Mouse (Mus musculus) kidney, embryonic 14.5 days (tissue): ENCODE data around the gene Apbb2. TPM values are rescaled to one million over a fixed set of nuclear protein-coding genes. Genes with fewer than 3 reads are reported as not detected.

ENCODE experiments used
- ATAC-seq: fragments of 200-750 bp; cut with Nextera tagmentation; 2 replicates; pipeline ENCODE4 v1.8.0; 2017; ENCODE audit warnings: moderate number of reproducible peaks, mild to moderate bottlenecking, moderate TSS enrichment, moderate library complexity; ENCODE audit not compliant: low FRiP score, low TSS enrichment
- H3K27ac ChIP-seq: fragments of 300-500 bp; sonication (generic); 2 replicates; pipeline ENCODE4 v1.5.1; 2014; ENCODE audit warnings: low read depth, mild to moderate bottlenecking, low read length, moderate library complexity, mixed read lengths
- H3K27me3 ChIP-seq: fragments of 300-500 bp; sonication (generic); 2 replicates; pipeline ENCODE4 v1.6.1; 2014; ENCODE audit warnings: mild to moderate bottlenecking, low read length; ENCODE audit not compliant: control insufficient read depth, insufficient read depth
- H3K36me3 ChIP-seq: fragments of 300-500 bp; sonication (generic); 2 replicates; pipeline ENCODE4 v1.6.1; 2014; ENCODE audit warnings: low read length, mixed read lengths; ENCODE audit not compliant: control insufficient read depth, insufficient read depth
- H3K4me1 ChIP-seq: fragments of 300-500 bp; sonication (generic); 2 replicates; pipeline ENCODE4 v1.6.1; 2014; ENCODE audit warnings: low read length, mixed read lengths; ENCODE audit not compliant: control insufficient read depth, insufficient read depth
- H3K4me2 ChIP-seq: fragments of 300-500 bp; sonication (generic); replicated peaks from 2 replicates; pipeline ENCODE4 v1.6.1; 2014; ENCODE audit warnings: low read depth, mild to moderate bottlenecking, low read length
- H3K4me3 ChIP-seq: fragments of 300-500 bp; sonication (generic); 2 replicates; pipeline ENCODE4 v1.5.1; 2014; ENCODE audit warnings: mild to moderate bottlenecking, low read length
- H3K9ac ChIP-seq: fragments of 300-500 bp; sonication (generic); 2 replicates; pipeline ENCODE4 v1.6.1; 2014; ENCODE audit warnings: low read depth, mild to moderate bottlenecking, low read length, moderate library complexity
- H3K9me3 ChIP-seq: fragments of 300-500 bp; sonication (generic); 2 replicates; pipeline ENCODE4 v1.6.1; 2016; ENCODE audit warnings: low read length; ENCODE audit not compliant: control insufficient read depth
- WGBS: fragments of 180-500 bp; shearing (Covaris S2); extraction: QIAGEN DNeasy Blood & Tissue Kit; methylation state at CpG from one replicate; pipeline ENCODE4 v1.1.7; 2014; 5-methylcytosine and 5-hydroxymethylcytosine counted together
- polyA plus RNA-seq: library from polyadenylated mRNA; unstranded; fragments of >200 nt; fragmentation: Nextera tagmentation; extraction: Ambion mirVana; gene quantifications from 2 replicates; pipeline ENCODE4 v1.2.1, GENCODE M21; 2014

The Apbb2 gene
- polyA plus RNA-seq, 1 experiment from 2014 or later, result 55.9 TPM

DNA sequence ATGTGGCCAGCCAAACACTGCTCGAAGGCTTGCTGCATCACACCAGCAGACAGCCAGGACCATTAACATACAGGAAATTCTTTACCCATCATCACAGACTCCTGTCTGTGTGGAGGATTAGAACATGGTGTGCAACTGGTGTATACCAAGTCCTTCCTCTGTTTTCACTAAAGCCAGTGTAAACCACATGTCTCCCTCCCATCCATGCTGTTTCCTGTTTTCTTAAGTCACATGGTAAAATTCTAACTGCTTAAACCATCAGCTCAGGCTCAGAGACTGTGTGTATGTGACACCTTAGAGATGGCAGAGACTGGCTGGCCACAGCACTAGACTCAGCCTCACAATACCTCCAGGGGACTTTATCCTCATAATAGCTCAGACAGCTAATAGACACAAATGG, 236.5 kb downstream of the Apbb2 start:
- H3K27me3 ChIP-seq, result no peaks in the 10 kb centered on the region
- no peak for ATAC-seq
- no peak overlapping the region for H3K27ac ChIP-seq
- no peak overlapping the region for H3K4me3 ChIP-seq
- no peaks in the 10 kb centered on the region for H3K9me3 ChIP-seq
- 46% methylated on average over 1 of the region's 1 CpGs for WGBS
- H3K4me2 ChIP-seq, result no peak overlapping the region
- no peak overlapping the region for H3K9ac ChIP-seq
- no peaks in the 10 kb centered on the region for H3K4me1 ChIP-seq
- 0 out of 2 replicates have a peak, but pooled peaks cover 8% of the 10 kb centered on the region for H3K36me3 ChIP-seq

GRCm38 (mm10) chr5:66378968-66379367, 239.6 kb downstream of the Apbb2 start:
- ATAC-seq, result no peak
- H3K4me3 ChIP-seq, result no peak overlapping the region
- no peaks in the 10 kb centered on the region for H3K27me3 ChIP-seq
- no peaks in the 10 kb centered on the region for H3K4me1 ChIP-seq
- H3K9me3 ChIP-seq, result no peaks in the 10 kb centered on the region
- no peak overlapping the region for H3K9ac ChIP-seq
- 0 out of 2 replicates have a peak, but pooled peaks cover 6% of the 10 kb centered on the region for H3K36me3 ChIP-seq
- 81% methylated on average over 6 of the region's 6 CpGs for WGBS
- H3K27ac ChIP-seq, result no peak overlapping the region
- no peak overlapping the region for H3K4me2 ChIP-seq

DNA sequence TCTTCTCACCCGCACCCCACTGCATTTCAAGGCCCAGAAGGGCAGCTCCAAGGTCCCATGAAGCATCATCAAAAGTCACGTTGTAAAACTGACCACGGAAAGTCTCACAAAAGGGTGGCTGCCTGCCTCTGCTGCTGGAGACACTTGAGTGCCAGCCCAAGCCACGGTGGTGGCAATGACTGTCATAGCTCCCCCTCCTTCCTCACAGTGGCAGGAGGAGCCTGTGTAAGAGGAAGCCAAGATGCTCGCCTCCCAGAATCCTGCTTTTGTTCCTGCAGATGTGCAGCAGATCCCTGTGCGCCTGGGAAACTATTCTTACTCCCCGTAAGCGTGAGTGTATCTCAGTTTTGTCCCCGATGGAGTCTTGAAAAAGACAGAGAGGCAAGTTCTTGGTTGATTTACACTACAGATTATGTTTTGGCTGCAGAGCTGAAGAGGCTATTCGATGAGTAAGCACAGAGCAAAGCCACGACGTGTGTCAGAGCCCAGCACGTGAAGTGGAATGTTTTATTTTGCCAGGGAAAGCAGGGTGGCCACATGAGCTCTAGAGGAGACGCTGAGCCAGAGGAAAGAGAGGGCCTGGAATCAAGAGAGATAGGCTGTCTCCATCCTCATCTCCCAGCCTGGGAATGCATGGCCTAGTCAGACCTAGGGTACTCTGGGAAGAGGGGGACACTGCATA, 241.9 kb downstream of the Apbb2 start:
- Histone ChIP-seq H3K36me3 (0 out of 2 replicates have a peak, but pooled peaks cover 4% of the 10 kb centered on the region), H3K9me3 (no peaks in the 10 kb centered on the region), H3K4me3 (no peak overlapping the region), H3K4me2 (no peak overlapping the region), H3K9ac (no peak overlapping the region), H3K27ac (no peak overlapping the region), H3K27me3 (no peaks in the 10 kb centered on the region), H3K4me1 (no peaks in the 10 kb centered on the region)
- ATAC-seq, result no peak
- 68% methylated on average over 14 of the region's 14 CpGs for WGBS

- Histone ChIP-seq H3K4me1 (no peaks in the 10 kb centered on the region), H3K4me2 (no peak overlapping the region), H3K27me3 (no peaks in the 10 kb centered on the region), H3K27ac (no peak overlapping the region), H3K9ac (no peak overlapping the region), H3K36me3 (0 out of 2 replicates have a peak, but pooled peaks cover 2% of the 10 kb centered on the region), H3K4me3 (no peak overlapping the region), H3K9me3 (no peaks in the 10 kb centered on the region)
- 95% methylated on average over 4 of the region's 4 CpGs for WGBS
- ATAC-seq, result no peak
Measured at GRCm38 (mm10) chr5:66374413-66374812, 244.2 kb downstream of the Apbb2 start.

DNA sequence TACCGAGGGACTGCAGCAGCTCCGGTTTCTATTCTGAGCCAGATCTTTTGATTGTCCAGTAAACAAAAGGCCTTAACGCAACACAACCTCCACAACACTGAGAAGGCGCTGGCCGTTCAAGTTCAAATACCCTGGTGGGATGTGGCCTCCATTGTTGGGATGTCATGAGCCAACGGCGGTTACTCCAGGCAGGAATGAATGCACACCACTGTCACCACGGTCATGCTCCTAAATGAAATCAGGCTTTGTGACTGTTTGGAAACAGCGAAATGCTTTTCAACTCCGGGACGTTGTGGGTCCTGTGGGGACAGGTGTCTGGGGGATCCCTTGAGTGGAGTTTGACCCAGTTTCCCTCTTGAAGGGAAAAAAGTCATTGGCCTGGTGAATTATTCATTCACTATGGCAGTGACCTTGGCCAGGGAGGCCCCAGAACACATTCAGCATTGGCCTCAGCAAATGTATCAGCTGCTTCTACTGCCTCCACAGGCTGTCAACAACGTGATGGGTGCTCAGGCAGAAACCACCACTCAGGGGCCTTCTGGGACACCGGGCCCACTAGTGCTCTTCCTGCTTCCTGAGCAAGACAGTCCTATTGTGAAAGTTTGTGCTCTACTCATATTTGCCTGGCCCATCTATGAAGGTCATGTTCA, 244.9 kb downstream of the Apbb2 start:
- Histone ChIP-seq H3K4me2 (no peak overlapping the region), H3K9me3 (no peaks in the 10 kb centered on the region), H3K9ac (no peak overlapping the region), H3K27me3 (no peaks in the 10 kb centered on the region), H3K4me3 (no peak overlapping the region), H3K4me1 (no peaks in the 10 kb centered on the region), H3K36me3 (no peaks in the 10 kb centered on the region), H3K27ac (no peak overlapping the region)
- 89% methylated on average over 13 of the region's 13 CpGs for WGBS
- no peak for ATAC-seq

DNA sequence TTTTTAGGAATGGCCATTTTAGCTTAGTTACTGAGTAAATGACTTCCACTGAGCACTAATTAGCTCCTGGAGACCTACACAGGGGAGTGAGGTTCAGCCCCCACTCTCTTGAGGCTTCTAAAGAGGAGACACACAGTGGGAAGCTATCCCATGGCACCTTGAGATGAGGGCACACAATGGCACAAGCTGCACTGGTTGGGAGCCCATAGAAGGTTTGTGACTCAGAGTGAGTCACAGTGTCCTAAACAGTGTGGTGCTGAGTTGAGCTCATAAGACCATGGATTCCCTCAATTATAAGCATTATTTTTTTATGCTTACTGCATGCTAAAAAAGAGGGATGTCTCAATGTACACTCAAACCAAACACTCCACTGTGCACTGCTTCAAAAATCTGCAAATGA, 247.5 kb downstream of the Apbb2 start:
- no peaks in the 10 kb centered on the region for H3K36me3 ChIP-seq
- no peak overlapping the region for H3K4me2 ChIP-seq
- no peak overlapping the region for H3K9ac ChIP-seq
- 0 out of 2 replicates have a peak, but pooled peaks cover 3% of the 10 kb centered on the region for H3K4me1 ChIP-seq
- H3K27ac ChIP-seq, result no peak overlapping the region
- ATAC-seq, result no peak
- H3K9me3 ChIP-seq, result no peaks in the 10 kb centered on the region
- no peak overlapping the region for H3K4me3 ChIP-seq
- H3K27me3 ChIP-seq, result no peaks in the 10 kb centered on the region

DNA sequence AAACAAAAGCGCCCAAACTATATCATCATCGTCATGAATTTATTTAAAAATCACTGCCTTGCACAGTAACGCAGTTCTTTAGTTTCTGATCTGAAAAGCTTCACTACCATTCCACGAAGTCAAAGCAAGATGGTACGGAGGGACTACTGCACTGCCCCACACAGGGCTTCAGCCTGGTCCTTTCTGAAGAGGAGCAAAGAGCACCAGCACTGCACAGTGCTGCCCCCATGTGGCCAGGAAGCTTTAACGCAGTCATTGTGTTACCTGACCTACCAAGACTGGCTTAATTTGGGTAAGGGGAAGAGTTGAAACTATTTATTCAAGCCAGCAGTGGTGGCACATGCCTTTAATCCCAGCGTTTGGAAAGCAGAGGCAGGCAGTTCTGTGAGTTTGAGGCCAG, 249.6 kb downstream of the Apbb2 start:
- no peaks in the 10 kb centered on the region for H3K9me3 ChIP-seq
- H3K27me3 ChIP-seq, result no peaks in the 10 kb centered on the region
- no peaks in the 10 kb centered on the region for H3K36me3 ChIP-seq
- no peak overlapping the region for H3K9ac ChIP-seq
- ATAC-seq, result no peak
- H3K4me2 ChIP-seq, result no peak overlapping the region
- no peak overlapping the region for H3K27ac ChIP-seq
- peaks cover 12% of the 10 kb centered on the region; the same call in 1 of the 2 replicates for H3K4me1 ChIP-seq
- 39% methylated on average over 7 of the region's 7 CpGs for WGBS
- no peak overlapping the region for H3K4me3 ChIP-seq

DNA sequence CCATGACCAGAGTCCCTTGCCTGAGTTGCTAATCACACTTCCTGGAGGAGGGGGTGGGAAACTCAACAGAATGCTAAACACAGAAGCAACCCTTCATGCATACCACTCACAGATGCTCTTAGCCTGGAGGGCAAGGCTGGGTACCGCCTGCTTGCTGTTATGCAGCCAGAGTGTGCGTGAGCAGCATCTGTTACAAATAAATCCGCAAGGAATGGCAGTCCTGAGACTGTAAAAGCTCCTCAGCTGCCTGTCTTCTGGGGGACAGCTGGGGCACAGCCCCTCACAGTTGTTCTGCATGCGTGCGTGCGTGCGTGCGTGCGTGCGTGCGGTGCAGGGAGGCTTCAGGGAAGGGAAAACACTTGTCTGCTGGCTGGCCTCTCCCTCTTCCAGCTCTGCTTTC, 250.9 kb downstream of the Apbb2 start:
- Histone ChIP-seq H3K9me3 (no peaks in the 10 kb centered on the region), H3K27ac (no peak overlapping the region), H3K4me2 (no peak overlapping the region), H3K27me3 (no peaks in the 10 kb centered on the region), H3K9ac (no peak overlapping the region), H3K4me1 (peaks cover 12% of the 10 kb centered on the region; the same call in 1 of the 2 replicates), H3K36me3 (peaks cover under 1% of the 10 kb centered on the region; the same call in 1 of the 2 replicates), H3K4me3 (no peak overlapping the region)
- ATAC-seq, result no peak
- 54% methylated on average over 11 of the region's 11 CpGs for WGBS
